ENCODE assay signal across 10 mouse cellular contexts in the genomic region with DNA sequence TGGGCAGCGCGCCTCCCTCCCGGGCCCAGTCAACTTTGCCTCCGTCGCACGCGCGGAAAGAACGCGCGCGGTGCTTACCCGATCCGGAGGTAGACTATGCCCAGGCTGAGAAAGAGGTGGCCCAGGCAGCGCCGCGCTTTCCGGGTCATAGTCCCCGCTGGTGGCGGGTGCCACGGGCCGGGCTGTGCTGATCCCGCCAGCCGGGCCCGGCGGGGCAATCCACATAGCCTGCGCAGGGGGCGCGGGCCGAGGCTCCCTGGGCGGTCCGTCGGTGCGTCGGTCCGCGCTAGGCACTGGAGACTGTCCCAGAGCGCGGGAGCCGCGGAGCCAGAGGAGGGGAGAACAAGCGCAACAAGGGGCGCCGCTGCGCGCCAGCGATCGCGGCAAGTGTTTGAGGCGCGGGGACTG. TPM values are rescaled to one million over a fixed set of nuclear protein-coding genes. Genes with fewer than 3 reads are reported as not detected.
DNase-seq lines count a peak whose midpoint lies in the region; ATAC-seq and TF ChIP-seq lines count a peak whose summit lies in the region.
"Had no signal": no experiment of that assay in that cellular context is flagged by ENCODE, and none has a peak within 500 bp of the region (broad histone marks: within the 10 kb centered on the region; RNA-seq: fewer than 3 reads in every experiment).

A gene (minus strand): TSS at position 403 of the 408 bp plus-strand sequence.

- peak within 1 kb of the TSS; percentile 78 for H3K9ac ChIP-seq in hindbrain, embryonic 16.5 days (ENCODE audit: low read depth, low read length)
- H3K9ac ChIP-seq in limb, embryonic 13.5 days = peak within 1 kb of the TSS; percentile 59

- WGBS in heart, embryonic 10.5 days = 1% methylated on average over 49 of the region's 51 CpGs
- 0% methylated on average over 32 of the region's 51 CpGs for WGBS in hindbrain, embryonic 16.5 days
- under 1% methylated on average over 38 of the region's 51 CpGs for WGBS in limb, embryonic 13.5 days

- H3K36me3 ChIP-seq in heart, embryonic 10.5 days = no peaks in the 10 kb centered on the region
- H3K36me3 ChIP-seq in E14TG2a.4 (ENCODE audit: insufficient read depth, low read length) = no peaks in the 10 kb centered on the region
- no peaks in the 10 kb centered on the region for H3K36me3 ChIP-seq in hindbrain, embryonic 16.5 days (ENCODE audit: control insufficient read depth, insufficient read depth, low read length)
- H3K36me3 ChIP-seq in limb, embryonic 13.5 days = no peaks in the 10 kb centered on the region
- H3K36me3 ChIP-seq: G1E had no signal

- no peak for TF ChIP-seq CTCF in E14TG2a.4 (conservative IDR thresholded peaks at IDR 0.05; ENCODE audit: low read length)

- intact Hi-C loops in heart, postnatal 25 days (cut with DNase I) = loop anchor here (1.0 to 5.0 kb wide), 2 partner anchors 125 to 239 kb away; no protein-coding TSS in a partner anchor

- DNase-seq in heart, embryonic 10.5 days (ENCODE audit: low spot score) = no peak
- no peak for DNase-seq in heart, postnatal 25 days (ENCODE audit: low spot score)
- DNase-seq in cerebellum, postnatal 14 days = peak; percentile 57 to 73
- peak; percentile 50 for DNase-seq in retina, postnatal 1 day
- DNase-seq in gastrocnemius, adult 18-20 months (ENCODE audit: low spot score) = no peak

- H3K4me2 ChIP-seq in hindbrain, embryonic 16.5 days (ENCODE audit: low read length) = peak within 1 kb of the TSS; percentile 98
- H3K4me2 ChIP-seq in limb, embryonic 13.5 days (replicated peaks) = peak within 1 kb of the TSS; percentile 95

- ATAC-seq in hindbrain, embryonic 16.5 days = peak; percentile 59; the same call in 1 of the 2 replicates
- no peak for ATAC-seq in limb, embryonic 13.5 days (ENCODE audit: low FRiP score, low read depth)

- no peaks in the 10 kb centered on the region for H3K9me3 ChIP-seq in heart, embryonic 10.5 days
- peaks cover 3% of the 10 kb centered on the region for H3K9me3 ChIP-seq in E14TG2a.4 (ENCODE audit: low read length)
- H3K9me3 ChIP-seq in hindbrain, embryonic 16.5 days (ENCODE audit: control insufficient read depth, low read length) = no peaks in the 10 kb centered on the region
- no peaks in the 10 kb centered on the region for H3K9me3 ChIP-seq in limb, embryonic 13.5 days
- H3K9me3 ChIP-seq: G1E had no signal

- H3K4me1 ChIP-seq in heart, embryonic 10.5 days = peaks cover 26% of the 10 kb centered on the region
- peaks cover 28% of the 10 kb centered on the region for H3K4me1 ChIP-seq in E14TG2a.4 (replicated peaks; ENCODE audit: low read depth, low read length)
- peaks cover 16% of the 10 kb centered on the region for H3K4me1 ChIP-seq in hindbrain, embryonic 16.5 days (ENCODE audit: control insufficient read depth, insufficient read depth, low read depth, low read length)
- H3K4me1 ChIP-seq in limb, embryonic 13.5 days = peaks cover 27% of the 10 kb centered on the region

- peak within 1 kb of the TSS; percentile 65 for H3K4me3 ChIP-seq in heart, embryonic 10.5 days
- peak within 1 kb of the TSS; percentile 85 for H3K4me3 ChIP-seq in E14TG2a.4 (replicated peaks; ENCODE audit: low read length)
- peak within 1 kb of the TSS; percentile 71 for H3K4me3 ChIP-seq in hindbrain, embryonic 16.5 days (ENCODE audit: low read length)
- peak within 1 kb of the TSS; percentile 54 for H3K4me3 ChIP-seq in limb, embryonic 13.5 days
- H3K4me3 ChIP-seq: heart, adult 2 months had no signal

- H3K27me3 ChIP-seq in heart, embryonic 10.5 days (ENCODE audit: insufficient read depth, poor library complexity, severe bottlenecking) = peaks cover 100% of the 10 kb centered on the region
- peaks cover 92% of the 10 kb centered on the region for H3K27me3 ChIP-seq in E14TG2a.4 (ENCODE audit: insufficient read depth, low read length)
- peaks cover 7% of the 10 kb centered on the region for H3K27me3 ChIP-seq in hindbrain, embryonic 16.5 days (replicated peaks; ENCODE audit: control insufficient read depth, insufficient read depth, low read length)
- H3K27me3 ChIP-seq in limb, embryonic 13.5 days = peaks cover 95% of the 10 kb centered on the region

- H3K27ac ChIP-seq in heart, embryonic 10.5 days = no peak within 1 kb of the TSS
- peak within 1 kb of the TSS; percentile 55 for H3K27ac ChIP-seq in hindbrain, embryonic 16.5 days (ENCODE audit: low read depth, low read length)
- no peak within 1 kb of the TSS for H3K27ac ChIP-seq in limb, embryonic 13.5 days
- H3K27ac ChIP-seq: heart, adult 2 months had no signal

RNA-seq across cellular contexts. Expression of the gene that starts here (rescaled TPM):
- 0.39 and 0.70 TPM in 2 replicates for polyA plus RNA-seq in heart, embryonic 10.5 days (2016; fragmentation: Nextera tagmentation; extraction: Ambion mirVana)
- not detected for total RNA-seq in heart, postnatal 25 days (2021)
- polyA plus RNA-seq in hindbrain, embryonic 16.5 days (2015; fragmentation: Nextera tagmentation; extraction: Ambion mirVana) = 7.9 and 11.2 TPM in 2 replicates
- polyA plus RNA-seq in limb, embryonic 13.5 days (2015; fragmentation: Nextera tagmentation; extraction: Ambion mirVana) = 5.6 and 6.7 TPM in 2 replicates
- total RNA-seq in gastrocnemius, adult 18-20 months (2021) = not detected
- total RNA-seq: heart, adult 2 months had no signal
- polyA plus RNA-seq: G1E; heart, adult 2 months had no signal

Comparison
In these comparisons a context has a peak if more than half of its experiments do, and no peak if none do; other contexts are left out.
1. DNase-seq: peak in cerebellum, postnatal 14 days (2 of 2) and retina, postnatal 1 day (single experiment); none in heart, embryonic 10.5 days (single experiment), heart, postnatal 25 days (single experiment) and gastrocnemius, adult 18-20 months (single experiment).
2. Peak in every context shown above with its lines, with median percentiles within 50 percentile points of each other: H3K4me3 ChIP-seq.